Mouse (Mus musculus) myocyte (in vitro differentiated cells): ENCODE measurements around the gene Usp15.

Experiments
- CEBPB ChIP-seq: IDR thresholded peaks from 2 replicates; pipeline ENCODE4 v1.6.1; 2011; ENCODE audit warnings: mild to moderate bottlenecking, moderate library complexity; ENCODE audit not compliant: poor library complexity, insufficient read depth, severe bottlenecking
- MAX ChIP-seq: IDR thresholded peaks from one replicate; pipeline ENCODE4 v1.6.1; 2011; ENCODE audit warnings: low read depth, mild to moderate bottlenecking, control low read depth
- MYOD1 ChIP-seq, 3 experiments: IDR thresholded peaks; one replicate each; pipeline ENCODE4 v1.6.1; 2011; ENCODE audit warnings: control low read depth in 2 of 3, low read depth in 2 of 3, mild to moderate bottlenecking in 2 of 3, moderate library complexity in 1 of 3; ENCODE audit not compliant: insufficient read length in 2 of 3, control insufficient read depth in 1 of 3
- MYOG ChIP-seq, 3 experiments: IDR thresholded peaks; one replicate each; pipeline ENCODE4 v1.6.1; 2011; ENCODE audit warnings: control low read depth in 2 of 3, low read depth in 2 of 3, mild to moderate bottlenecking in 2 of 3; ENCODE audit not compliant: insufficient read length in 2 of 3, control insufficient read depth in 1 of 3, insufficient read depth in 1 of 3
- POLR2A ChIP-seq: IDR thresholded peaks from one replicate; pipeline ENCODE4 v1.6.1; 2011; ENCODE audit warnings: low read depth, mild to moderate bottlenecking, control low read depth, moderate library complexity; ENCODE audit not compliant: insufficient read length
- SRF ChIP-seq: IDR thresholded peaks from one replicate; pipeline ENCODE4 v1.6.1; 2011; ENCODE audit warnings: low read depth; ENCODE audit not compliant: control insufficient read depth, insufficient read length
- TCF12 ChIP-seq: IDR thresholded peaks from one replicate; pipeline ENCODE4 v1.6.1; 2011; ENCODE audit warnings: mild to moderate bottlenecking, control low read depth; ENCODE audit not compliant: poor library complexity, insufficient read depth, severe bottlenecking
- USF1 ChIP-seq: IDR thresholded peaks from one replicate; pipeline ENCODE4 v1.6.1; 2011; ENCODE audit warnings: low read depth, mild to moderate bottlenecking, control low read depth, moderate library complexity

GRCm38 (mm10) chr10:123229420-123229819, 32.6 kb upstream of the Usp15 start:
- TF ChIP-seq CEBPB (no peak), MAX (no peak), POLR2A (no peak), USF1 (no peak), SRF (no peak), TCF12 (no peak), MYOD1 (IDR thresholded peaks at IDR 0.05; ENCODE audit: control insufficient read depth in 1 of 3, insufficient read length in 2 of 3, low read depth in 2 of 3) (no peak), MYOG (IDR thresholded peaks at IDR 0.05; ENCODE audit: control insufficient read depth in 1 of 3, insufficient read depth in 1 of 3, insufficient read length in 2 of 3, low read depth in 2 of 3) (no peak)
